Mouse (Mus musculus) kidney, postnatal 10 days (tissue): Measurements from ENCODE around the gene Chordc1.
"Not testable (repeated sequence)": the region's sequence is repeated elsewhere in the genome, so short reads cannot be mapped to it uniquely, and the experiment has no call there.

Experiments used
- DNase-seq: peaks from one replicate; pipeline ENCODE4 v3.0.0; 2021; ENCODE audit warnings: mixed read lengths

Chordc1 gene

DNA sequence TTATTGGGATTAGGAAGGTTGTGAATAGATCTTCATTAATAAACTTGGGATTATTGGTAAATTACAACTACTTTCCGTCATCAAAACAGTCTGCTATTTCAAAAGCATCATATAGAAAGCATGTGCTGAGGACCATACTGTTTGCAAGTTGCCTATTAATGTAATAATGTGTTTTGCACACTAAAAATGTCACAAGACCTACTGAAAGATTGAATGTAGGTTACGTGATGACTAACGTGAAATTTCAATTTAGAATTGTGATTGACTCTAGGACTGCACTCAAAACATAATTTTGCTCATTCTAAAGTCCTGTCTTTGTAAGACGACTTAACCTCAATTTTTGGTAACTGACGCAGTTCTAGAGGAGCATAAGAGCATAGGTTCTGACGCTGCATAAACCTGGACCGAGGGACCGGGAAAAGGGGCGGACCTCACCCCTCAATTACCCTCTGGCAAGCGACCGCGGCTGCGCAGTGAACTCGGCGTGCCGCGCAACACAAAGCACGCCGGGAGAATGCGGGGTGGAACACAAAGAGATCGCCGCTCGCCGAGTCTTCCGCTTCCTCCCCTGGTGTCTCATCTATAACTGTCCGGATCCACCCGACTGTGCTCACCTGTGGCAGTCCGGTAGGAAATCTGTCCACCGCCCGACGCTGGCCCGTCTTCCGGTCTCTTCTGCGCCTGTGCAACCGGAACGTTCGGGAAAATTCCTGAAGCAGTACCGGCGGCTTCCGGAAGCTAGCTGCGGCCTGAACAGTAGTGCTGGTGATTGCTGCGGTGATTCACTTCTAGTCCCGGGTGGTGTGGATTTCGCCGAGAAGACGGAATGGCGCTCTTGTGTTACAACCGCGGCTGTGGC is at the start of gene Chordc1:
Gene Chordc1, plus strand, starts transcription at position 555 of the 859 bp plus-strand sequence.
- peak; percentile 97 for DNase-seq

DNA sequence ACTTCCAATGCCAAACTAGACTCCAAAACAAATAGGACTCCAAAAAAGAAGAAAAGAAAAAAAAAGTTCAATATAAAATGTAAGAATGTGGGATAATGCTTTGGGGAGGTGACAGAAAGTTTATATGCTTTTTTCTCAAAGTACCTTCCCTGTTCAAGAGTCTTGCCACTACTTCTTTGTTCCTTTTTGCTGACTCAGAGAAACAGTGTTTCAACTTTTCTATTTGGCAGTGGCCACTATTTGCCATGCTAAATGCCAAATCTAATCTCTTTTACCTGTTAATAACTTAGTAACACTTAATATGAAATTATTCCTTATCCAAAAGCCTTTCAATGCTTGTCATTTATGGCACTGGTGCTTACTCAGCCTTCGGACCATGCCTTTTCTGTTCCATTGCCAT is 16.0 kb upstream of the Chordc1 start:
- DNase-seq, result no peak

DNA sequence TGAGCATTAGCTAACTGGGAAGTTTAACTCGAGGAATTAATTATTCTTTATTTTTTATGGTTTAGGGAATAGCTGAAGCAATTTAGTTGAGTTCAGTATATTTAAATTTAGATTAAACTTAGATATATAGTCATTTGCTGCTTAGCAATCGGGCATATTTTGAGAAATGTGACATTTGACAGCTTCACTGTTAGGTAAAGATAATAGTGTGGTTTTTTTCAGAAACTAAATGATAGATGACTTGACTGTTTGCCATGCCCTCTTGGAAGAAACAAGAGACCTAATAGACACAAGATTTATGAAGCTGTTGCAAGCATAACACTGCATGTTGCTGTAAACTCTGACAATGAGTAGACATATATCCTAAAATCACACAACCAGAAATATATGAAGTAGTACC is 15.1 kb upstream of the Chordc1 start:
- no peak for DNase-seq

DNA sequence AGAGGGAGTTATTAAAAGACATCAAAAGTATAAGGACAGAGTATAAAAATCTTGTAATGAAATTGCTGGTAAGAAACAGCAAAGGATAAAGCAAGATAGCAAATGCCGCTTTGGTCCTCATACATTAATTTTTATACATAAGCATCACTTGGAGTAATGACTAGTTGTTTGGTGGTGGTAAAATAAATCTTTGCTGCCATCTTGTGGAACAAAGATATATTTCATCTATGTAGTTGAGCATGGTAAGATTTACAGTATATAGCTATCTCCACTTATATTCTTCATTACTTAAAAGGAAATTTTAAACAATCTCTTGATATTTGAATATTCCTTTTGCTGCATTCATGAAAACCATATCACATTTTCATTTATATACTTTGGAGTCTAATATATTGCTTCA is 14.4 kb upstream of the Chordc1 start:
- no peak for DNase-seq

DNA sequence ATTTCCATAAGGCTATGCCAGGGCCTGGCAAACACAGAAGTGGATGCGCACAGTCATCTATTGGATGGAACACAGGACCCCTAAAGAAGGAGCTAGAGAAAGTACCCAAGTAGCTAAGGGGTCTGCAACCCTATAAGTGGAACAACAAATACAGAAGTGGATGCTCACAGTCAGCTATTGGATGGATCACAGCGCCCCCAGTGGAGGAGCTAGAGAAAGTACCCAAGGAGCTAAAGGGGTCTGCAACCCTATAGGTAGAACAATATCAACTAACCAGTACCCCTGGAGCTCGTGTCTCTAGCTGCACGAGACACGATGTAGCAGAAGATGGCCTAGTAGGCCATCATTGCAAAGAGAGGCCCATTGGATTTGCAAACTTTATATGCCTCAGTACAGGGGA is 13.2 kb upstream of the Chordc1 start:
- DNase-seq, result not testable (repeated sequence)

DNA sequence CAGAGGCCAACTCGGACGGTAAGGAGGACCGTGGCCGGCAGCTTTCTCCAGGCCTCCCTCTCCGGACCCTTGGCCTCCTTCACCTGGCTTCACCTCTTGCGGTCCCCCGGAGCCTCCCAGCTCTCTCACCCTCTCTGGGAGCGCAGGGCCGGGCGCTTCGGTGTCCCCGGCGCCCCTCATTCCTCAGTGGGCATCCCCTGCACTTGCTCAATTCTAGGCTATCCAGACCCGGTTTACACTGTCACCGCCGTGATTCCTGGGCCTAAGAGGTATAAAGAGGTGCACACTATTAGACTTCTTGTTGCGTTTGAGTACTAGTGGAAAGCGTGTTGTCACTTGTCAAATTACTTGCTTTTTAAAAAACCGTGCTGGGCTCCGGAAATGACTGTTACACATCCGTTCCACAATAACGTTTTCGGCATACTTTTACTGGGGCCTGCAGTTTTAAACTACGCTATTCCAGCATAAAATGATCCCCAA is 558 bp downstream of the Chordc1 start:
- no peak for DNase-seq

DNA sequence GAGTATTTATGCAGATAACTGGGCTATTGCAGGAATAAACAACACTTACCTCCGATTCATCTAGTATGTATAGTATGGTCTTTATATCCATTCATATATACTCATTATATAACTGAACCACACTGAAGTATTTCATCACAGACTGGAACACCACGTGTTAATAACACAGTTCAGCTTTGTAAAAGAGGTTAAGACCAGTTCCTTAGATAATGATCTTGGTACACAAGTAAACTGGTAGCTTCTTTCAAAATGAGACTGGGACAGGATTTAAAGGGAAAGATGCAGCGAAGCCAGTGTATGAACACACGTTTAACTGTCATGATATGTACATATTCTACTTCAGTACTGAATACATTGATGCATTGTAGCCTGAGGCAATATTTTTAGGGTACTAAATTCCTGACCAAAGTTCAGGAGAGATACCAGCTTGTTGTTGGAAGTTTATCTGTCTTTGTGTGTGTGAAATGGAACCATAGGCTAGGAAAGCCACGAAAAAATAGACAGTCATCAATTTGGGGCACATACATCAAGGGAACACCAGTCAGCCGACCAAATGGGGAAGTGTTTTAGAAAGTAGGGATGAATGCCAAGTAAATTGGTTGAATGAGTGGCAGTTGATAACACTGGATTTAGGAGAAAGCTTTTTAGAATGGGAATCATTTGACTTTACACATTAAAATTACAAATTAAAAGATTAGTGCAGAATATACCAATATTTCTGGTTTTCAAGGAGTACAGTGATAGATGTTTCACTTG is 1.3 kb downstream of the Chordc1 start:
- no peak for DNase-seq

DNA sequence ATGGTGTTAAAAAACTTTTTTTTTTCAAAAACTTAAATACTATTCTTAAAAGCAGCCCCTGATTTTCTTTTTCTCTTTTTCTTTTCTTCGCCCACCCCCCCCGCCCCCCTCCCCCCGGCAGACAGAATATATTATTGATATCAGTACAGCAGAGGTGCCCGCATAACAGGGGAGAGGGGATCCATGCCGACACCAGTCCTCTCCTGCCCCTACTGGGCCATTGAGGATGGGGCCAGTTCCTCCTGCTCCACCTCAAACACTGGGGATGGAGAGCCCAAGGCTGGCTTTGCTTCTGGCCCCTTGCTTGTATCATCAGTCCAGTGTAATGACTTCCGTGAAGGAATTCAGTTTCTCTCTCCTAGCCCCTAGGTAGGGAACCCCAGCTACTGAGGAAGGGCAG is 6.4 kb downstream of the Chordc1 start:
- no peak for DNase-seq

DNA sequence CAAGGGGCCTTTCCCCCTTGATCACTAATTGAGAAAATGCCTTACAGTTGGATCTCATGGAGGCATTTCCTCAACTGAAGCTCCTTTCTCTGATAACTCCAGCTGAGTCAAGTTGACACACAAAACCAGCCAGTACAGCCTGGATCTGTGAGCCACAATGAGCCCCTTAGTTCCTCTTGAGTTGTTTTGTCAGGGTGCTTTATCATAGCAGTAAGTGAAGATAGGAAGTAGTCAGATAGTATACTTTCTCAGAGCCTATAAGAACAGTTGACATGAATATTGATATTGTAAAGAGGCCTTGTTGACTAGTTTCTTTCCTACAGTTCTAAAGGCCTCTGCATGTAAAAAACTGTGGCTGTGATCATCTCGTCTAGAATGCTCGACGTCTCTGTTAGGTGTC is 28.1 kb downstream of the Chordc1 start:
- DNase-seq, result no peak
